Mouse (Mus musculus): ENCODE results near the gene Fam210b. TPM values are rescaled to one million over a fixed set of nuclear protein-coding genes. Genes with fewer than 3 reads are reported as not detected.

Fam210b gene
- total RNA-seq, 2 experiments from 2014 or later, result 3.2 to 3.4 TPM

DNA sequence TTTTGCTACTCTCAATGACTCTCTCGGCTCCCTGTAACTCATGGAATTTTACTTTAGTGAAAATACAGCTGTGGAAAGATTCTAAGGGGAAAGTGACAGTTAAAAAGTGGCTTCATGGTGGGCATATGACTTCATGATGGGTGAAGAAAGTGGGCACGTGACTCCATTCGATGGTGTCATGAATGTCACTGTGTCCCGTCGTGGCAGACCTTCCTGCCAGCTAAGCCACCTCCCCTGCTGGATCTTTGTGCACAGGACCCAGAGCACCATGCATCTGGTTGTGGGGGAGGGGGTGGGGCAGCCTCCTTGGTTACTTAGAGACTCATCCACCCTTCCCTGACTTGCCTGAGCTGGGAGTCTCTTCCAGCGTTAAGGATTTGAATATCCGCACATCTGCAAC, 58.9 kb downstream of the Fam210b start:
- DNase-seq, result no peak

DNA sequence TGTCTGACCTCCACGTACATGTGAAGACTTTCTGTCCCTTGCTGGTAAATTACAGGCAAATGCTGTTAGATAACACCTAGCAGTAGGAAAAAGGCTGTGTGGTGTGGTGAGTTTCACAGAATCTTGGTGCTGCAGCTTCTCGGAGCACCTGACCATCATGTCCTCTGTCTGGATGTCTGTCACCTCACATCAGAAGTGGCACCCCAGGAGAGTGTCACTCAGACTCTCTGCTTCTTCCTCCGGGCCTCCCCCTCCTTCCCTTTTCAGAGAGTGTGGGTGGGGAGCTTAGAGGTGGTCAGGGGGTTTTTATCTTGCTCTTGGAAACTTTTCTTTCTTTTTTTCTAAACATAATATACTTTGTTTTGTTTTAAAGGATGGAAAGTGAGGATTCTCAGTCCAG, 59.6 kb downstream of the Fam210b start:
- no peak for DNase-seq

Other genes with a start within 250 kb of the Fam210b start
- gene Mc3r, start 97.1 kb upstream of the Fam210b start, total RNA-seq (2021), result not detected
- gene Aurka, start 25.0 kb downstream of the Fam210b start, total RNA-seq (2021), result 1 to 10 TPM; 3.3 to 3.6 TPM
- 10 to 100 TPM; 13.2 to 16.3 TPM for gene Cstf1, start 25.1 kb downstream of the Fam210b start, total RNA-seq (2021)
- gene Cass4, start 48.2 kb downstream of the Fam210b start, total RNA-seq (2021), result under 1 TPM; 0.23 to 0.27 TPM
- gene Rtf2, start 95.0 kb downstream of the Fam210b start, total RNA-seq (2021), result 10 to 100 TPM; 28.4 to 29.4 TPM
- gene Gcnt7, start 113.0 kb downstream of the Fam210b start, total RNA-seq (2021), result not detected
- under 1 TPM; 0.40 to 0.56 TPM for gene Fam209, start 127.0 kb downstream of the Fam210b start, total RNA-seq (2021)
- gene Tfap2c, start 204.0 kb downstream of the Fam210b start, total RNA-seq (2021), result not detected